31 mouse cellular contexts compared by ENCODE assay signal in genomic region chr19:11343147-11343546, GRCm38 (mm10). TPM values are rescaled to one million over a fixed set of nuclear protein-coding genes. Genes with fewer than 3 reads are reported as not detected.
DNase-seq lines count a peak whose midpoint lies in the region; ATAC-seq lines count a peak whose summit lies in the region.
"Had no signal": no experiment of that assay in that cellular context is flagged by ENCODE, and none has a peak within 500 bp of the region (broad histone marks: within the 10 kb centered on the region; RNA-seq: fewer than 3 reads in every experiment).

No protein-coding gene starts in this region.

- H3K4me2 ChIP-seq in midbrain, embryonic 16.5 days (ENCODE audit: low read length): no peak overlapping the region
- H3K4me2 ChIP-seq in hindbrain, embryonic 12.5 days (replicated peaks): no peak overlapping the region
- H3K4me2 ChIP-seq: embryonic facial prominence, embryonic 13.5 days; embryonic facial prominence, embryonic 15.5 days; forebrain, embryonic 12.5 days had no signal

- no peak for DNase-seq in kidney, postnatal 36 days
- DNase-seq: adrenal gland, adult 8-10 months; adrenal gland, postnatal 14 days; adrenal gland, postnatal 36 days; cerebellum, adult 11 months; cerebellum, adult 18-20 months; cerebellum, adult 8-10 months; cerebellum, adult 9-11 months; cerebellum, postnatal 14 days; cerebellum, postnatal 36 days; embryo, embryonic 11 days had no signal

- no peaks in the 10 kb centered on the region for H3K27me3 ChIP-seq in midbrain, embryonic 16.5 days (ENCODE audit: control insufficient read depth, insufficient read depth, low read depth, low read length)
- H3K27me3 ChIP-seq in hindbrain, embryonic 12.5 days: no peaks in the 10 kb centered on the region
- H3K27me3 ChIP-seq: embryonic facial prominence, embryonic 13.5 days; embryonic facial prominence, embryonic 15.5 days; forebrain, embryonic 12.5 days had no signal

- no peaks in the 10 kb centered on the region for H3K9me3 ChIP-seq in midbrain, embryonic 16.5 days (replicated peaks; ENCODE audit: control insufficient read depth, low read length, poor library complexity, severe bottlenecking)
- H3K9me3 ChIP-seq in hindbrain, embryonic 12.5 days (replicated peaks): no peaks in the 10 kb centered on the region
- H3K9me3 ChIP-seq: embryonic facial prominence, embryonic 13.5 days; embryonic facial prominence, embryonic 15.5 days; forebrain, embryonic 10.5 days; forebrain, embryonic 12.5 days had no signal

- no peak overlapping the region for H3K9ac ChIP-seq in midbrain, embryonic 16.5 days (ENCODE audit: low read depth, low read length)
- no peak overlapping the region for H3K9ac ChIP-seq in hindbrain, embryonic 12.5 days
- H3K9ac ChIP-seq: embryonic facial prominence, embryonic 13.5 days; embryonic facial prominence, embryonic 15.5 days; forebrain, embryonic 12.5 days had no signal

- H3K4me3 ChIP-seq in midbrain, embryonic 16.5 days (ENCODE audit: low read depth, low read length): no peak overlapping the region
- H3K4me3 ChIP-seq in hindbrain, embryonic 12.5 days: no peak overlapping the region
- H3K4me3 ChIP-seq: embryonic facial prominence, embryonic 13.5 days; embryonic facial prominence, embryonic 15.5 days; erythroblast, embryonic 14.5 days; forebrain, embryonic 10.5 days; forebrain, embryonic 12.5 days had no signal

- H3K27ac ChIP-seq in midbrain, embryonic 16.5 days (ENCODE audit: low read length): no peak overlapping the region
- H3K27ac ChIP-seq in hindbrain, embryonic 12.5 days: no peak overlapping the region
- H3K27ac ChIP-seq: embryonic facial prominence, embryonic 13.5 days; embryonic facial prominence, embryonic 15.5 days; forebrain, embryonic 10.5 days; forebrain, embryonic 12.5 days had no signal

- no peaks in the 10 kb centered on the region for H3K36me3 ChIP-seq in midbrain, embryonic 16.5 days (ENCODE audit: control insufficient read depth, insufficient read depth, low read length)
- no peaks in the 10 kb centered on the region for H3K36me3 ChIP-seq in hindbrain, embryonic 12.5 days
- H3K36me3 ChIP-seq: embryonic facial prominence, embryonic 13.5 days; embryonic facial prominence, embryonic 15.5 days; forebrain, embryonic 10.5 days; forebrain, embryonic 12.5 days had no signal

- H3K4me1 ChIP-seq in midbrain, embryonic 16.5 days (ENCODE audit: control insufficient read depth, insufficient read depth, low read length): no peaks in the 10 kb centered on the region
- no peaks in the 10 kb centered on the region for H3K4me1 ChIP-seq in hindbrain, embryonic 12.5 days
- H3K4me1 ChIP-seq: embryonic facial prominence, embryonic 13.5 days; embryonic facial prominence, embryonic 15.5 days; forebrain, embryonic 10.5 days; forebrain, embryonic 12.5 days had no signal

- peak; percentile 58 for ATAC-seq in granulocyte monocyte progenitor cell, adult 5-6 weeks (replicated peaks; ENCODE audit: poor library complexity, severe bottlenecking)
- ATAC-seq in megakaryocyte, adult 5-6 weeks (ENCODE audit: poor library complexity, severe bottlenecking): peak; percentile 51; the same call in 1 of the 2 replicates
- ATAC-seq in monocyte, adult 5-6 weeks (replicated peaks; ENCODE audit: insufficient number of reproducible peaks, low FRiP score, low TSS enrichment, poor library complexity, severe bottlenecking): 0 out of 2 replicates have a peak, but pooled peaks have one; percentile 47
- ATAC-seq in midbrain, embryonic 16.5 days: no peak
- ATAC-seq in hindbrain, embryonic 12.5 days (ENCODE audit: low FRiP score): no peak
- ATAC-seq: activated CD4-positive, CD25-positive, alpha-beta regulatory T cell, adult 4 months; forebrain, embryonic 14.5 days; forebrain, embryonic 16.5 days had no signal

RNA-seq across cellular contexts. Expression of gene Ms4a7, which starts 7.2 kb away (rescaled TPM):
- total RNA-seq in granulocyte monocyte progenitor cell, adult 5-6 weeks (2014; fragmentation: Nextera tagmentation): not detected in 2 replicates
- not detected in 2 replicates for total RNA-seq in granulocyte monocyte progenitor cell, adult 5-6 weeks (2017)
- total RNA-seq in megakaryocyte, adult 5-6 weeks (2015): 1.7 and 3.0 TPM in 2 replicates
- total RNA-seq in megakaryocyte, adult 5-6 weeks (2017): 1.7 and 2.4 TPM in 2 replicates
- 2.2 to 2.4 TPM (median 2.4 TPM) in 3 replicates for total RNA-seq in monocyte, adult 5-6 weeks (2017)
- 1.8 and 2.1 TPM in 2 replicates for polyA plus RNA-seq in midbrain, embryonic 16.5 days (2015; fragmentation: Nextera tagmentation; extraction: Ambion mirVana)
- 2.6 and 3.7 TPM in 2 replicates for polyA plus RNA-seq in hindbrain, embryonic 12.5 days (2016; fragmentation: Nextera tagmentation; extraction: Ambion mirVana)
- total RNA-seq: MEL had no signal
- polyA plus RNA-seq: activated CD4-positive, CD25-positive, alpha-beta regulatory T cell, adult 4 months; C2C12; erythroblast, embryonic 14.5 days; forebrain, embryonic 10.5 days had no signal

RNA-seq across cellular contexts. Expression of gene Ms4a14, which starts 28.9 kb away (rescaled TPM):
- not detected in 2 replicates for total RNA-seq in granulocyte monocyte progenitor cell, adult 5-6 weeks (2014; fragmentation: Nextera tagmentation)
- total RNA-seq in granulocyte monocyte progenitor cell, adult 5-6 weeks (2017): not detected in 2 replicates
- 0.09 and 0.13 TPM in 2 replicates for total RNA-seq in megakaryocyte, adult 5-6 weeks (2015)
- total RNA-seq in megakaryocyte, adult 5-6 weeks (2017): not detected in 2 replicates
- total RNA-seq in monocyte, adult 5-6 weeks (2017): 0.29 to 0.64 TPM in 2 of 3 replicates, not detected in the other
- not detected in 2 replicates for polyA plus RNA-seq in midbrain, embryonic 16.5 days (2015; fragmentation: Nextera tagmentation; extraction: Ambion mirVana)
- polyA plus RNA-seq in hindbrain, embryonic 12.5 days (2016; fragmentation: Nextera tagmentation; extraction: Ambion mirVana): not detected in 2 replicates
- total RNA-seq: adrenal gland, postnatal 14 days; common myeloid progenitor, adult 5-6 weeks; MEL had no signal
- polyA plus RNA-seq: activated CD4-positive, CD25-positive, alpha-beta regulatory T cell, adult 4 months; C2C12; embryonic facial prominence, embryonic 13.5 days; erythroblast, embryonic 14.5 days; forebrain, embryonic 10.5 days; forebrain, embryonic 12.5 days; forebrain, embryonic 14.5 days; forebrain, embryonic 16.5 days had no signal

RNA-seq across cellular contexts. Expression of gene Ms4a4a, which starts 32.2 kb away (rescaled TPM):
- total RNA-seq in granulocyte monocyte progenitor cell, adult 5-6 weeks (2014; fragmentation: Nextera tagmentation): not detected in 2 replicates
- not detected in 2 replicates for total RNA-seq in granulocyte monocyte progenitor cell, adult 5-6 weeks (2017)
- total RNA-seq in megakaryocyte, adult 5-6 weeks (2015): 35.8 and 41.7 TPM in 2 replicates
- 6.0 and 7.4 TPM in 2 replicates for total RNA-seq in megakaryocyte, adult 5-6 weeks (2017)
- 8.1 to 35.7 TPM (median 9.7 TPM) in 3 replicates for total RNA-seq in monocyte, adult 5-6 weeks (2017)
- 1.4 and 2.1 TPM in 2 replicates for polyA plus RNA-seq in midbrain, embryonic 16.5 days (2015; fragmentation: Nextera tagmentation; extraction: Ambion mirVana)
- polyA plus RNA-seq in hindbrain, embryonic 12.5 days (2016; fragmentation: Nextera tagmentation; extraction: Ambion mirVana): 3.5 and 4.0 TPM in 2 replicates
- total RNA-seq: common myeloid progenitor, adult 5-6 weeks; ES-E14; MEL had no signal
- polyA plus RNA-seq: C2C12; erythroblast, embryonic 14.5 days had no signal

RNA-seq across cellular contexts. Expression of gene Ms4a5, which starts 59.5 kb away (rescaled TPM):
- total RNA-seq in granulocyte monocyte progenitor cell, adult 5-6 weeks (2014; fragmentation: Nextera tagmentation): not detected in 2 replicates
- total RNA-seq in granulocyte monocyte progenitor cell, adult 5-6 weeks (2017): not detected in 2 replicates
- total RNA-seq in megakaryocyte, adult 5-6 weeks (2015): not detected in 2 replicates
- not detected in 2 replicates for total RNA-seq in megakaryocyte, adult 5-6 weeks (2017)
- total RNA-seq in monocyte, adult 5-6 weeks (2017): not detected in 3 replicates
- polyA plus RNA-seq in midbrain, embryonic 16.5 days (2015; fragmentation: Nextera tagmentation; extraction: Ambion mirVana): not detected in 2 replicates
- not detected in 2 replicates for polyA plus RNA-seq in hindbrain, embryonic 12.5 days (2016; fragmentation: Nextera tagmentation; extraction: Ambion mirVana)
- total RNA-seq: adrenal gland, adult 18-20 months; adrenal gland, adult 8-10 months; adrenal gland, postnatal 14 days; adrenal gland, postnatal 36 days; common myeloid progenitor, adult 5-6 weeks; ES-E14; MEL had no signal
- polyA plus RNA-seq: activated CD4-positive, CD25-positive, alpha-beta regulatory T cell, adult 4 months; brain, embryonic 14.5 days; C2C12; embryonic facial prominence, embryonic 11.5 days; embryonic facial prominence, embryonic 13.5 days; embryonic facial prominence, embryonic 15.5 days; erythroblast, embryonic 14.5 days; forebrain, embryonic 10.5 days; forebrain, embryonic 12.5 days; forebrain, embryonic 14.5 days; forebrain, embryonic 16.5 days had no signal

Comparison
In these comparisons a context has a peak if more than half of its experiments do, and no peak if none do; other contexts are left out.
1. ATAC-seq: peak in granulocyte monocyte progenitor cell, adult 5-6 weeks (single experiment), megakaryocyte, adult 5-6 weeks (single experiment) and monocyte, adult 5-6 weeks (single experiment); none in midbrain, embryonic 16.5 days (single experiment) and hindbrain, embryonic 12.5 days (single experiment).